Mouse (Mus musculus) gastrocnemius, postnatal 10 days (tissue): ENCODE data around the gene Sox9. TPM values are rescaled to one million over a fixed set of nuclear protein-coding genes. Genes with fewer than 3 reads are reported as not detected.

Experiments
- DNase-seq: peaks from one replicate; pipeline ENCODE4 v3.0.0; 2021; ENCODE audit warnings: mixed read lengths
- long read RNA-seq, 2 experiments: library from polyadenylated mRNA; stranded (forward); transcript quantifications; one replicate each; pipeline ENCODE4 v2.0.0; 2021
- total RNA-seq, 2 experiments: library from RNA; stranded (reverse); gene quantifications; 2 replicates each; pipeline ENCODE4 v1.2.3; 2021

The Sox9 gene
- total RNA-seq = 1 to 10 TPM; 2.1 to 2.7 TPM
- long read RNA-seq, experiment 1 = 0 reads
- long read RNA-seq, experiment 2, full-length matches to known transcripts = 3 of 3 reads
- long read RNA-seq, experiment 2, partial matches to known transcripts = 0 of 3 reads
- long read RNA-seq, experiment 2, other reads (novel, unspliced or antisense) = 0 of 3 reads

GRCm38 (mm10) chr11:112781994-112782356 is at the start of gene Sox9:
Gene Sox9 (plus strand): TSS chr11:112782224.
- DNase-seq = peak; percentile 76

- no peak for DNase-seq
These were observed 49.6 kb upstream of the Sox9 start for GRCm38 (mm10) chr11:112732401-112732800.

- no peak for DNase-seq
These were observed 45.0 kb upstream of the Sox9 start for GRCm38 (mm10) chr11:112737071-112737470.

GRCm38 (mm10) chr11:112739681-112740080 is 42.3 kb upstream of the Sox9 start:
- no peak for DNase-seq

GRCm38 (mm10) chr11:112756516-112756915 is 25.5 kb upstream of the Sox9 start:
- no peak for DNase-seq

GRCm38 (mm10) chr11:112758056-112758455 is 24.0 kb upstream of the Sox9 start:
- DNase-seq = no peak

GRCm38 (mm10) chr11:112766956-112767355 is 15.1 kb upstream of the Sox9 start:
- DNase-seq = no peak

- DNase-seq = no peak
These were observed 14.4 kb upstream of the Sox9 start for GRCm38 (mm10) chr11:112767531-112768041.

- DNase-seq = no peak
These were observed 9.2 kb upstream of the Sox9 start for GRCm38 (mm10) chr11:112772791-112773355.

- DNase-seq = peak; percentile 41
These were observed 2.3 kb upstream of the Sox9 start for GRCm38 (mm10) chr11:112779762-112780161.

- DNase-seq = no peak
These were observed 1.6 kb upstream of the Sox9 start for GRCm38 (mm10) chr11:112780394-112780920.

- peak; percentile 41 for DNase-seq
These were observed 751 bp upstream of the Sox9 start for GRCm38 (mm10) chr11:112781035-112781911.

GRCm38 (mm10) chr11:112782357-112783121 is 515 bp downstream of the Sox9 start:
- DNase-seq = peak; percentile 68

- peak; percentile 16 for DNase-seq
These were observed 1.6 kb downstream of the Sox9 start for GRCm38 (mm10) chr11:112783401-112784346.

- DNase-seq = no peak
These were observed 2.4 kb downstream of the Sox9 start for GRCm38 (mm10) chr11:112784347-112784902.

GRCm38 (mm10) chr11:112784903-112785381 is 2.9 kb downstream of the Sox9 start:
- DNase-seq = no peak

GRCm38 (mm10) chr11:112785581-112785980 is 3.6 kb downstream of the Sox9 start:
- no peak for DNase-seq

GRCm38 (mm10) chr11:112786427-112786826 is 4.4 kb downstream of the Sox9 start:
- no peak for DNase-seq

GRCm38 (mm10) chr11:112788296-112788695 is 6.3 kb downstream of the Sox9 start:
- DNase-seq = no peak

- DNase-seq = no peak
These were observed 14.4 kb downstream of the Sox9 start for GRCm38 (mm10) chr11:112796379-112796778.
